Mouse (Mus musculus): ENCODE measurements around the gene Msi2. TPM values are rescaled to one million over a fixed set of nuclear protein-coding genes. Genes with fewer than 3 reads are reported as not detected.

Msi2 gene
- 47.9 TPM for polyA plus RNA-seq (2014; fragmentation: Illumina TruSeq; extraction: RNeasy Lipid Tissue Mini Kit (QIAGEN cat#74804); ENCODE audit: low read depth, low replicate concordance)

GRCm38 (mm10) chr11:88718050-88718765 is at the start of gene Msi2:
Gene Msi2 (minus strand): TSS chr11:88718513.

DNA sequence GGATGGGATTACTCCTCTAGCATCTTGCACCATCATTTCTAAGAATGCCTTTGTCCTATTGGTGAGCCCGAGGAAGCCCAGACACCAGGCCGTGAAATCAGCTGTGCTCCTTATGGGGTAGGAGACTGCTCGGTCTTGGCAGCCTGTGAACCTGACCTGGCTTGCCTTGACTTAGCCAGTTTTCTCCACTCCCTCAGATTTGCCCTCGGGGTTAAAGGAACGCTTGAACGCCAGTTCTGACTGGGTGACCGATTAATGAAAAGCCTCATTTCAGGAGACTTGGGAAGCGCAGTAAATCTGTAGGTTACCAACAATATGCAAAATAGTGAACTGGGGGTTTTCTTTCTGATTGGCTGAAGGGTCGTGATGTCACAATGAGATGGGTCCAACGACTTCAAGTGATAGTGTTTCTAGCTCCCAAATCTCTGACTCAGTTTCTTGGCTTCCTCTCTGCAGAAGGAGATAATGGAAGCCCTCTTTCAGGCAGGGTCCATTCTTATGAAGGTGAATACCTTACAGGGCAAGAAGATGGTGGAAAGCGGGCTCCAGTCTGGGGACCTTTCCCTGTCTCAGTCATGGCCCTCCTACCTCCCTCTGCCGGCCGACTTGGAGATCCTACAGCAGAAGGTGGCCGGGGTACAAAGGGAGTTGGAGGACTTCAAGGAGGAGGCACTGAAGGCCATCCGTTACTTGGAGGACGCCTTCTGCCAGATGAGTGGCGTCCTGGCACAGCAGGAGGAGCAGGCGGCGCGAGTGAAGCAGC is 424.5 kb downstream of the Msi2 start, which contains the start of gene Ccdc182:
Ccdc182 (plus strand) TSS at position 428 of the 763 bp plus-strand sequence.

Other genes starting within 250 kb of the Msi2 start
- gene Akap1, start 146.1 kb upstream of the Msi2 start, polyA plus RNA-seq (2014; fragmentation: Illumina TruSeq; extraction: RNeasy Lipid Tissue Mini Kit (QIAGEN cat#74804); ENCODE audit: low read depth, low replicate concordance) = 47.2 TPM
- 37.8 TPM for gene Scpep1, start 237.0 kb upstream of the Msi2 start, polyA plus RNA-seq (2014; fragmentation: Illumina TruSeq; extraction: RNeasy Lipid Tissue Mini Kit (QIAGEN cat#74804); ENCODE audit: low read depth, low replicate concordance)
- not detected for gene Elobl, start 248.4 kb upstream of the Msi2 start, polyA plus RNA-seq (2014; fragmentation: Illumina TruSeq; extraction: RNeasy Lipid Tissue Mini Kit (QIAGEN cat#74804); ENCODE audit: low read depth, low replicate concordance)

Data from adipose tissue, adult 10 weeks (tissue).